Mouse (Mus musculus) urinary bladder, adult 18-20 months (tissue): ENCODE data around the gene Vps37c.

ENCODE experiments used
- DNase-seq, 2 experiments: peaks; one replicate each; pipeline ENCODE4 v3.0.0; 2022; ENCODE audit warnings: low spot score in 2 of 2, mixed read lengths in 2 of 2

Vps37c gene

DNA sequence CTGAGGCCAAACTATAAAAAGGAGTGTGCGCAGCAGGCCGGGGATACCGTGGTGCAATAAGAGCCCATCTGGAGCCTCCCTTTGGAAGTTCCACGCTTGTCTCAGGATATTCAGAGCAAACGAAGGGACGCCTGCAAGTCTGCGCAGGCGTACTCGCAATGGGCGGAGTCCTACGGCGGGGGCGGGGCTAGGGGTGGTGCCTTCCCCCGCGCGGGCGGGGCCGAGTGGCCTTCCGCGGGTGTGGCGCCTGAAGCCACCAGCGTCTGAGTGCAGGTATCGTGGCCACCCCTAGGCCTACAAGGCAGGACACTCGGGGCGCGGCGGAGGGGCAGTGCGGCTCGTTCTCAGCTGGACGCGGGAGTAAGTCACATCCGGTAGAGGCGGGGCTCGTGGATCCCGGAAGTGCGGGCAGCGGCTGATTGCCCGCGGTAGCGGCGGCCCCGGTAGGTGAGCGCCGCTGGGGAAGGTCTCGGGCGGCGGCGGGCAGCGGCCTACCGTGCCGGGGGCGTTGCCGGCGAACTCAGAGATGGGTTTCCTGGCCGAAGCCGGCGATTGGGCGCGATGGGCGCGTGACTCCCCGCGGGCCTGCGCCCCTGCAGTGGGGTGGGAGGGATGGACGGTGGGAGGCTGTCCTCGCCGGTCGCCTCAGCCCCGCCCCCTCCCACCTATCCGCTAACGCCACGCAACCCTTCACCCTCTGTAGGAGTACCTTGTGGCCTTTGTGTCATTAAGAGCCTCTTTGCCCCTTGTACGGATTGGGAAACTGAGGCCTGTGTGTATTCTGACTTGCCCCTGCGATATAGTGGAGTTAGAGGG, at the start of gene Vps37c:
Gene Vps37c (plus strand): TSS at position 199 of the 816 bp plus-strand sequence.
- DNase-seq: peak; percentile 92 to 100

GRCm38 (mm10) chr19:10640080-10640479, 48.5 kb upstream of the Vps37c start:
- no peak for DNase-seq

- no peak for DNase-seq
Measured at GRCm38 (mm10) chr19:10640589-10641378, 47.8 kb upstream of the Vps37c start.

GRCm38 (mm10) chr19:10645616-10646015, 42.9 kb upstream of the Vps37c start:
- no peak for DNase-seq

DNA sequence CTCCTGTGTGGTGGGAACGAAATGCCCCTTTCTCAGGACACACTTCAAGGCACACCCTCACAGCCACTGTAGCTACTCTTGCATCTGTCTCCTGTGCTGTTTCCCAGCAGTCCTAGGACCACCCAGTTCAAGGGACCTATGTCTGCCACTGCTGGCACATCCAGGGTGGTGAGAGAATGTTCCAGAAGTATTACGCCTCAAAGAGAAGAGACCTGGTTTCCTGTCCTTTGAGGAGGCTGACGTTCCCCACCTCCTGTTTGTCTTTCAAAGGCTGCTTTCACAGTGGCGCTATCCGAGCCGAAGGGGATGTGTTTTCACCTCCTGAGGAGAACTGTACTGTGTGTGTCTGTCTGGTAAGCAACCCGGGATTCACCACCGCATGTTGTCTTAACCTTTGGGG, 40.4 kb upstream of the Vps37c start:
- no peak for DNase-seq

GRCm38 (mm10) chr19:10656058-10656457, 32.5 kb upstream of the Vps37c start:
- DNase-seq: no peak

DNA sequence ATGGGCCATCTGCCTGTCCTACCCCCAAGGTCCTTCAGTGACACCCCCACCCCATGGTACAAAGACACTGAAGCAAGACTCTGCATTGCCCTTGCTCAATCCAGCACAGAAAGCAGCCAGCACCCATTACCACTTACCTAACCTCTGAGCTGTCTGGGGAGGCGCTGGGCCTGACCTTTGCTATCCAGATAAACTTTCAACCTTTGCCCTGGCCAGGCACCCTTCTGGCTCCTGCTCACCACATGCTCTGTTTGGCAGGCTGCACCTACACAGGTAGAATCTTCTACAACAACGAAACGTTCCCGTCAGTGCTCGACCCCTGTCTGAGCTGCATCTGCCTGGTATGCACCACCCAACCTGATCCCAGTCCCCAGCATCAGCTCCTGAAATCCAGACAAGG, 30.8 kb upstream of the Vps37c start:
- DNase-seq: no peak

- DNase-seq: no peak
Measured at GRCm38 (mm10) chr19:10658406-10658805, 30.1 kb upstream of the Vps37c start.

DNA sequence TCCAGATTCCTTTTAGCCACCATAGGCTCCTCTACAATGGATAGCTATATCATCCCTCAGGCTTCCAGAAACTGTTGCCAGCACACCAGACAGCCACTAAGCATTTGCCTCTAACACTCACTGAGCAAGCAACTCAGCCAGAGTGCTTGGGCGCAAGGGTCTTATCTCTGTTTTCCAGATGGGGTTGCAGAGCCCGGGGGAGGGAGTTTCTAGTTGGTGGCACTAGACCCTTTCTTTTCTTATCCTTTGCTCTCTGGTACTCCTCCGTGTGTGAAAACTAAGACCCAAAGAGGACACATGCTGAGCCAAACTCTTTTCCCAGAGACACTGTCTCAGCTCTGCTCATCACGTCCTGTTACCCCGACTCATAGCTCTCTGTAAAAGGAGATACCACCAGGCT, 27.2 kb upstream of the Vps37c start:
- DNase-seq: no peak

GRCm38 (mm10) chr19:10661919-10662318, 26.6 kb upstream of the Vps37c start:
- no peak for DNase-seq

DNA sequence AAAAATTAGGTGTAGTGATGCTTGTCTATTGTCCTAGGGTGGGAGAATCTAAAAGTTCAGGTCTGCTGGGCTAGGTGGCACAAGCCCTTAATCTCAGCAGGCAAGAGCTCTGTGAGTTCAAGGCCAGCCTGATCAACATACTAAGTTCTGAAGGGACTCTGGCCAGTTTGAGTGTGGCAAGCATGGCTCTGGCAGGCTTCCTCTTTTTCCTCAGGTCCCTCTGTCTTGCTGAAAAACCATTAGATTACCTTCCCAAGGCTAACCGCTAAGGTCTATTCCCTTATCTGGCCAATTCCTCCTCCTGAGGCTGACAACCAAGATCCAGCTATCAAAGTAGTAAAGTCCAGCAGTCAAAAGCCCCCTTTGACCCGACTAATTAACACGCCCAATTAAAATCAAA, 25.9 kb upstream of the Vps37c start:
- DNase-seq: no peak

DNA sequence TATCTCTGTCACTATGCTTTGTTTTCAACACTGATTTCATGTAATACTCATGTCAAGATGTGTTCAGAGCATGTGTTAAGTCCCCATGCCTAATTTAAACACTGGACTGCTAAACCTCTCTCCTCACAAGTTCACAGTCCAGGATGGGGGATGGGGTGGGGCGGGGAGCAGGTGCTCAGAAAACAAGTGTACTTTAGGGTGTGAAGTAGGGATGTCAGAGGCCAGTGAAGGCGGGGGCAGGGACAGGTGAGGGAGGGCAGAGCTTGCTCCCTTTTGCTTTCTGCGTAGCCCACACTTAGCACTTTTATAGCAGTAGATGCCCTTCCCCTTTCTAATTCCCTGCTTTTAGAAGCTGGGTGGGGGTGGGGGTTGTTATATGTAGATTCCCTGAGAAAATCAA, 23.4 kb upstream of the Vps37c start:
- DNase-seq: no peak

- DNase-seq: peak; percentile 34 to 49
Measured at GRCm38 (mm10) chr19:10665499-10665898, 23.0 kb upstream of the Vps37c start.

- DNase-seq: no peak
Measured at GRCm38 (mm10) chr19:10671319-10671718, 17.2 kb upstream of the Vps37c start.

DNA sequence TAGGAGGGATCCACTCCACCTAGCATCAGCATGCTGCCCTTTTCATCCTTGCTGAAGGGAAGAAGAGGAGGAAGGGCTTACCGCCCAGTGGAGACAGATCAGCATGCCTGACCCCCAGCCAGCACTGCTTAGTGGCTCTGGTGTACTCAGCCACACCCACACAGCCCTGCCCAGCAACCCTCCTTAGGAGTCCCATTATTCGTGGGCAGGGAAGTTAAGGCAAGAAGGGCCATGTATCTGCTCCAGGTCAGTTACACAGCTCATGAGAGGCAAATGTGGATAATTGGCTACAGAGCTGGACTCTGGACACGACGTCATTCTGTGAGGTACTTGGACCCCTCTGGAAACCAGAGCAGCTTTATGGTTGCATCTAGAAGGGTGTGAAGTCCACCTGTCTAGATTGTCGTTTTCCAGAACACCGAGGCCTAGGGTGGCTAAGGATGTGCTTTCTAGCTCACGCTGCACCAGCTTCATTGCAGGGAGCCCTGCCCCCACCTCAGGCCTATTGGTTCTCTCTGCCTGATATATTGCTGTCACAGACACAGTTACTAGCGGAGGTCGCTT, 16.6 kb upstream of the Vps37c start:
- no peak for DNase-seq

DNA sequence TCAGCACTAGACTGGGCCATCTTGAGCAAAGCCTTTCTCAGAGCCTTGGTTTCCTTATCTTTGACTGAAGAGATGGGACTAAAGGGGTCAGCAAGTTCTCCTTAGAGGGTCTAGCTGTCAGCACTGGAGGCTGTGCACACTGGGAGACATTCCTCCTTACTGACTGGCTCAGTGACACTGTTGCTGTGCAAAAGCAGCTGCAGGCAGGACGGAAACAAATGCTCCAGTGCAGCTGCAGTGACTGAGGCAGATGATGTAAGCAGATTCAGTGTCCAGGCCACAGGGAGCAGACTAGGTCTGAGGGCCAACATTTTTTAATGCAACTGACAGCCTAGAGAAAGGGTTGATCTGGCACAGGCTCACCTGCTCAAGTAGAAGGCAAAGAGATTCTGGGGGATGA, 15.3 kb upstream of the Vps37c start:
- no peak for DNase-seq

DNA sequence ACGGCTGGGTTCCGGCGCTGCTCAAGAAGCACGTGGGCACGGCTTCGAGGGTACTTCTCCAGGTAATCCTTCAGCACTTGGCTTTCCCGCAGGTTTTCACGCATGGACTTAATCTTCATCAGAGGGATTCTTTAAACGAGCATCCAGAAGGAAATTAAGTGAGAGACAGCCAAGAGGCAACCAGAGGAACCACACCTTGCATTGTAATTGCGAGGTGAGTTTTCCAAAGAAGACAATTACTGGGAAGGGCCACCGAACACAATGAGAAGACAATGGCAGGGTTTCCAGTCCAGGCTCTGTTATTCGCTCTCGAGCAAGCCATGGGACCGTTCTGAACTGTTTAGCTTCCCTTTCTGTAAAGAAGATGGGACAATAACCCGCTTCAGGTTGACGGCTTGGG, 11.9 kb upstream of the Vps37c start:
- DNase-seq: no peak

- peak; percentile 48 to 58 for DNase-seq
Measured at GRCm38 (mm10) chr19:10677915-10678771, 10.4 kb upstream of the Vps37c start, which contains the start of gene Pga5. TSS of gene Pga5 (minus strand) at chr19:10678071.

- no peak for DNase-seq
Measured at GRCm38 (mm10) chr19:10678772-10679067, 9.8 kb upstream of the Vps37c start.

DNA sequence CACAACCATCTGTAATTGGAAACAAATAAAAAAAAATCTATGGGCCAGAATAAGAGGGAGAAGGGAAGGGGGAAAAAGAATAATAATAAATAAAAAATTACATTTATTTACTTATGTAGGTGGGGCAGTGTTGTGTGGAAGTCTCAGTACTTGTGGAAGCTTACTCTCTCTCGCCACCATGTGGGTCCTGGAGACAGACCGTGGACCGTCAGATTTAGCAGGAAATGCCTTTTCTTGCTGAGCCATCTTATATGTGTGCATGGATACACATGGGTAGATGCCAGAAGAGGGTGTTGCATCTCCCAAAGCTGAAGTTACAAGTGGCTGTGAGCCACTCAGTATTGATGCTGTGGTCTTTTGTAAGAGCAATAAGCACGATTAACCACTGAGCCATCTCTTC, 7.0 kb upstream of the Vps37c start:
- DNase-seq: no peak

DNA sequence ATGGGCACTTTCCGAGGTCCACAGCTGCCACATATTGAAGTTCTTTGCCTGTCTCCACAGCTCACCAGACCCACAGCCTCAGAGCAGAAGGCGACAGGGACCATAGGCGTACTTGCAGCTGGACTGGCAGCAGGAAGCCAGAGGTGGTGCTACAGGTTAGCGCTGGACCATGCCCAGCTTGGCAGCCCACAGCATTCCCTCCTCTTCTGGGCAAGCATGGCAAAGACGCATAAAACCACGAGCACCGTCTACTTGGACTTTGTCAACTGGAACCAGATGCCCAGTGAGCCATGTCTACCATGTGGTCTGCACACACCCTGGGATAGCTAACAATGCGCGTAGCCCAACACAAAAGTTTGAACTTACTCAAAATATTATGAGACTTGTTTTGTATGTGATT, 3.5 kb upstream of the Vps37c start:
- DNase-seq: no peak

GRCm38 (mm10) chr19:10685727-10686126, 2.8 kb upstream of the Vps37c start:
- DNase-seq: no peak
